Mouse (Mus musculus): ENCODE data around the gene Meig1.

Gene Meig1

DNA sequence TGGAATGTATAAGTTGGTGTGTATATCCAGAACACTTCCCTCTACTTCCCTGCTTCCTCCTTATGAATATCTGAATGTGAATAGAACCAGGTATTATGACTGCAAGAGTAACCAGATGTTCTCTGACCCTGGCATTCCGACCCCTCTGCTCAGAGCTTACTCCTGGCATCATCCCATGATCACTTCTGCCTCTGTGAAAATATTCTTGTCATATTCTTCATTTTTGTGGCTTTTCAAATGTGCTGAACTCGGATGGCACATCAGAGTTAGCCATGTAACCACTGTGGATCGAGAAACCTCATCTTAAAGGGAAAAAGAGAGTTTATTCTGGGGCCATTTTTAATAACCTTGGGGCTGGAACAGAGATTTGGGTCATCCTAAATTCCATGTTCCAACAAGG is at the start of gene Meig1:
Gene Meig1 (minus strand): TSS at position 101 of the 400 bp plus-strand sequence.
- POLR2A ChIA-PET: interaction anchor here in 1 of 4 experiments (2.0 to 7.9 kb wide), 4 partner anchors 14 to 139 kb away, joined by 7 to 74 read pairs (median 24); partner anchors contain the start of genes Acbd7, Nmt2 and Suv39h2
- CTCF ChIA-PET: no interaction called here

DNA sequence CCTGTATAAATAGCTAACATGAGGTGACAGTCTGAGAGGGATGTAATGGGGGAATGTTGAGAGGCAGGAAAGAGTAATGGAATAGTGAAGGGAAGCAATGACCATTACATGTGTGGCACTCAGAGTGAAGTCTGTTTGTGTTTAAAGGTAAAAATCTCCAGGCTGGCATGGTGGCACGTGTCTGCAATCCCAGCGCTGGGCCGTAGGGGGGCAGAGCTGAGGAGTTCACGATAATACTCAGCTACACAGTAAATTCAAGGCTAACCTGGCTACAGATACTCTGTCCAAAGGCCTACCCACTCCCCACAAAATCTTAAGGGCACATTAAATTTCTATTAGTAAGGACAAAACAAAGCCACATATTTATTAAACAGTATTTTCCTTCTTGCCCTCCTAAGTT is 34.1 kb upstream of the Meig1 start:
- POLR2A ChIA-PET: interaction anchor here in 3 of 4 experiments (0.6 to 14.4 kb wide), 15 partner anchors 9 to 124 kb away, joined by 3 to 156 read pairs (median 4); partner anchors contain the start of genes Cdnf (in 2 of the 3), Dclre1c (in 2 of the 3), Gm45902 (in 2 of the 3) and Hspa14 (in 2 of the 3)
- CTCF ChIA-PET: interaction anchor here in 2 of 4 experiments (0.6 to 1.6 kb wide), 9 partner anchors 14 to 361 kb away, joined by 3 to 6 read pairs (median 3); partner anchors contain the start of gene Suv39h2 (in 1 of the 2)

- CTCF ChIA-PET: no interaction called here
- POLR2A ChIA-PET: interaction anchor here in 3 of 4 experiments (1.0 to 14.4 kb wide), 5 partner anchors 20 to 60 kb away, joined by 3 to 156 read pairs (median 3); partner anchors contain the start of genes Dclre1c (in 2 of the 3), Suv39h2 (in 2 of the 3), Cdnf (in 1 of the 3) and Gm45902 (in 1 of the 3)
Measured at GRCm38 (mm10) chr2:3453096-3453495, 30.6 kb upstream of the Meig1 start.

DNA sequence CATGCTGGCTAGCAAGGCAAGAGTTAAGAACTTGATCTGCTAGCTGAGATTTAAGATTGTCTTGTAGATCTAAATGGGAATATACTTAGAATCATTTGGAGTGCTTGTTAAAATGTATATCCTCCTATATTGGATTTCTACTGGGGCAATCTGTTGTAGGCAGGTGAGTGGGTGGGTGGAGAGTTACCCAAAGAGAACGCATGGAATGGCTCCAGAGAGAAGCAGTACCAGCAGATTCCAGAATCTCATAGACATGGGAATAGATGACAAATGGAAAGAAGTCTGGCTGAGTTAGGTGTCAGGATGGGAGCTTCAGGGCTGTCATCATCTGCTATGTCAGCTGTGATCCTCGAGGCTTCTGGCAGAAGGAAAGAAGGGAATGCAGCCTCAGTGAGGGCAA is 27.0 kb upstream of the Meig1 start:
- CTCF ChIA-PET: no interaction called here
- POLR2A ChIA-PET: interaction anchor here in 2 of 4 experiments (0.8 to 4.0 kb wide), 7 partner anchors 8 to 63 kb away, joined by 3 to 24 read pairs (median 4); partner anchors contain the start of genes Cdnf (in 1 of the 2), Dclre1c (in 1 of the 2), Gm45902 (in 1 of the 2) and Hspa14 (in 1 of the 2)

DNA sequence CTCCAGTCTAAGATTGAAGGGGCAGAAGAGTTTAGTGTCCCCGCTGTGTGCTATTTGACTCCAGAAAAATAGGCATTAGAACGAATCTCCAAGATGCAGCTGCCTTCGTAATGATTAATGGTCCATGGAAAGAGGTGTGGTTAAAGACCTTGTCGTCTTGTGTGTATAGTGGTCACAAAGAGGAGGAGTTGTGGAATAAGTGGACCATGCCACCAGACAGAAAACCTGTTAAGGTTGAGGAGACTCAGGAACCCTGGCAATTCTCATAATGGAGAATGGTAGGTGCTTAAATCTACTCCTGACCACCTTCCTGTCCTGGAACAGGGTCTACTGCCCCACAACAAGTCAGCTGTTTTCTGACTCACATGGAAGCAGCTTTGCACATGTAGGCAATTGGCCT is 23.5 kb upstream of the Meig1 start:
- ChIA-PET CTCF (no interaction called here), POLR2A (interaction anchor here in 2 of 4 experiments (0.6 to 2.4 kb wide), 5 partner anchors 22 to 1470 kb away, joined by 3 to 12 read pairs (median 9); partner anchors contain the start of genes Suv39h2 (in 2 of the 2), Dclre1c (in 1 of the 2) and Rpp38 (in 1 of the 2))

GRCm38 (mm10) chr2:3444206-3444605 is 21.8 kb upstream of the Meig1 start:
- CTCF ChIA-PET: interaction anchor here in 2 of 4 experiments (0.7 to 0.9 kb wide), 2 partner anchors 95 to 146 kb away, joined by 3 to 4 read pairs; no protein-coding TSS in a partner anchor
- POLR2A ChIA-PET: interaction anchor here in 2 of 4 experiments (0.7 to 2.4 kb wide), 7 partner anchors 20 to 269 kb away, joined by 3 to 12 read pairs (median 3); partner anchors contain the start of genes Dclre1c (in 2 of the 2), Suv39h2 (in 2 of the 2), Cdnf (in 1 of the 2) and Gm45902 (in 1 of the 2)

- ChIA-PET POLR2A (interaction anchor here in 3 of 4 experiments (0.8 to 3.9 kb wide), 8 partner anchors 11 to 75 kb away, joined by 3 to 24 read pairs (median 4); partner anchors contain the start of genes Dclre1c (in 3 of the 3), Cdnf (in 1 of the 3), Gm45902 (in 1 of the 3) and Hspa14 (in 1 of the 3)), CTCF (no interaction called here)
Measured at GRCm38 (mm10) chr2:3437956-3438355, 15.5 kb upstream of the Meig1 start.

GRCm38 (mm10) chr2:3435369-3436061 is 13.1 kb upstream of the Meig1 start:
- CTCF ChIA-PET: interaction anchor here in 1 of 4 experiments (0.6 kb wide), 1 partner anchor 368 kb away, joined by 3 read pairs; no protein-coding TSS in a partner anchor
- POLR2A ChIA-PET: interaction anchor here in 2 of 4 experiments (0.7 to 3.9 kb wide), 10 partner anchors 12 to 77 kb away, joined by 3 to 24 read pairs (median 4); partner anchors contain the start of genes Cdnf (in 2 of the 2), Dclre1c (in 2 of the 2), Gm45902 (in 2 of the 2) and Hspa14 (in 2 of the 2)

DNA sequence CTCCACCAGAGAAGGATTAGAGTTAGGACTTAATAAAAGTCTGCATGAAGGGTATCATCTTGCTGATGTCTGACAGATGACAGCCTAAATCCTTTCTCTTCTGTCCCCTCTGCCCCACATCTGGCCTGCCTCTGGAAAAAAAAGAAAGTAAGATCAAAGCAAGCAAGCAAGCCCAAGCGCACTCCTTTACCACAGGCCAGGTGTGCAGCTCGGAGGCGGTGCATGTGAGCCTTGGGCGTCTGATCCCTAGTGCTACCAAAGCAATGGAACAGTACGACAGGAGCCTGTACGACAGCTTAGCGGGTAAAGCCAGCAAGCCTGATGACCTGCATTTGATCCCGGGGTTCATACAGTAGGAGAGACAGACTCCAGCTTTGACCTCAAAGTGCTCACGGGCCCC is 8.5 kb upstream of the Meig1 start:
- CTCF ChIA-PET: no interaction called here
- POLR2A ChIA-PET: no interaction called here

- POLR2A ChIA-PET: interaction anchor here (0.5 to 7.9 kb wide), 53 partner anchors 8 to 1227 kb away, joined by 3 to 74 read pairs (median 4); partner anchors contain the start of genes Cdnf (in 3 of the 4), Gm45902 (in 3 of the 4), Hspa14 (in 3 of the 4) and Rpp38 (in 3 of the 4)
Measured at GRCm38 (mm10) chr2:3424579-3424910, 2.1 kb upstream of the Meig1 start.

DNA sequence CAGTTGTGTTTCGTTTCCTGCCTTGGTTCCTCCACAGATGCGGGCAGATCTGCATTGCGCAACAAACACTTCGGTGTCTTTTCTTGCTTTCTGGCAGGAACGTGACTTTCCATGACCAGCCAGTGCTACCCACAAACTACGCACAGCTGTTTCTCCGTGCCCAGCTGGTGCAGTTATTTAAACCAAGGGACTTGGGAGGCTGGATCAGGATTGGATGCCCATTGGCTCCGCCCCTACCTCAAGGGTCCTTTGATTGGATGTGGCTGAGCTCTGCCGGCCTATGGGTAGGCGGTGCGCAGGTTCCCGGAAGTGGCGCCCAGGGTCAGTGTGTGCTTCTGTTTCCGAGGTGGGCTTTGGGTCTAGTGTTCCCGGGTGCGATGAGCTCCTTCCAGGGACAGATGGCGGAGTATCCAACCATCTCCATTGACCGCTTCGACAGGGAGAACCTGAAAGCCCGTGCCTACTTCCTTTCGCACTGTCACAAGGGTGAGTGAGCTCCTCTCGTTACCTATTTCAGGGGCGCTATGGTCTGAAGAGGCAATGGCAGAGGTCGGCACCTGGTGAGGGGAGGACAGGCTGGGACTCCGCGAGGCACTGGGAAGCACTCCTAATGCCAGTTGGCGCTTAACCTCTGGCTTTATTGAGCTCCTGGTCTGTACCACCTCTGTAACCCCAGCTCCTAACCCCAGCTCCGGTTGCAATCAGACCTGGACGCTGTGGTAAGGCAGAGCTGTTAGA is 1.6 kb upstream of the Meig1 start, which contains the start of gene Dclre1c:
Gene Dclre1c (plus strand): TSS at position 291 of the 738 bp plus-strand sequence.
- ChIA-PET CTCF (interaction anchor here (0.6 to 2.5 kb wide), 8 partner anchors 9 to 376 kb away, joined by 3 to 15 read pairs (median 3); no protein-coding TSS in a partner anchor), POLR2A (interaction anchor here (0.5 to 7.9 kb wide), 57 partner anchors 10 to 1228 kb away, joined by 3 to 74 read pairs (median 4); partner anchors contain the start of genes Cdnf (in 3 of the 4), Gm45902 (in 3 of the 4), Hspa14 (in 3 of the 4) and Nmt2 (in 3 of the 4))

More at GRCm38 (mm10) chr2:3424579-3424910, 2.1 kb upstream of the Meig1 start:
- CTCF ChIA-PET: interaction anchor here in 3 of 4 experiments (0.6 to 2.5 kb wide), 5 partner anchors 10 to 1406 kb away, joined by 3 to 15 read pairs (median 4); no protein-coding TSS in a partner anchor

- ChIA-PET POLR2A (interaction anchor here in 3 of 4 experiments (0.6 to 7.9 kb wide), 14 partner anchors 16 to 293 kb away, joined by 3 to 74 read pairs (median 4); partner anchors contain the start of genes Cdnf (in 2 of the 3), Gm45902 (in 2 of the 3), Hspa14 (in 2 of the 3) and Rpp38 (in 2 of the 3)), CTCF (interaction anchor here in 2 of 4 experiments (0.6 to 1.3 kb wide), 3 partner anchors 36 to 202 kb away, joined by 3 read pairs; no protein-coding TSS in a partner anchor)
Measured at GRCm38 (mm10) chr2:3420157-3420556, 2.3 kb downstream of the Meig1 start.

- CTCF ChIA-PET: interaction anchor here in 1 of 4 experiments (0.6 to 0.7 kb wide), 3 partner anchors 86 to 381 kb away, joined by 3 to 4 read pairs (median 3); partner anchors contain the start of gene Rpp38
Measured at GRCm38 (mm10) chr2:3418883-3419431, 3.5 kb downstream of the Meig1 start.

GRCm38 (mm10) chr2:3415676-3416075 is 6.8 kb downstream of the Meig1 start:
- POLR2A ChIA-PET: no interaction called here
- CTCF ChIA-PET: no interaction called here

More at GRCm38 (mm10) chr2:3418883-3419431, 3.5 kb downstream of the Meig1 start:
- POLR2A ChIA-PET: interaction anchor here in 3 of 4 experiments (0.6 to 7.9 kb wide), 15 partner anchors 17 to 135 kb away, joined by 3 to 74 read pairs (median 3); partner anchors contain the start of genes Cdnf (in 3 of the 3), Gm45902 (in 3 of the 3), Hspa14 (in 3 of the 3) and Rpp38 (in 2 of the 3)

GRCm38 (mm10) chr2:3414241-3414640 is 8.2 kb downstream of the Meig1 start:
- ChIA-PET CTCF (interaction anchor here (0.5 to 2.2 kb wide), 26 partner anchors 9 to 308 kb away, joined by 3 to 15 read pairs (median 3); partner anchors contain the start of genes Dclre1c (in 4 of the 4), Acbd7 (in 1 of the 4), Cdnf (in 1 of the 4) and Gm45902 (in 1 of the 4)), POLR2A (interaction anchor here in 3 of 4 experiments (0.6 to 1.8 kb wide), 8 partner anchors 10 to 303 kb away, joined by 4 to 8 read pairs (median 4); partner anchors contain the start of genes Cdnf (in 2 of the 3), Dclre1c (in 2 of the 3), Gm45902 (in 2 of the 3) and Hspa14 (in 2 of the 3))

- POLR2A ChIA-PET: interaction anchor here in 1 of 4 experiments (0.6 to 0.7 kb wide), 2 partner anchors 67 to 72 kb away, joined by 3 to 7 read pairs; partner anchors contain the start of genes Acbd7 and Suv39h2
- CTCF ChIA-PET: no interaction called here
Measured at GRCm38 (mm10) chr2:3407756-3408155, 14.7 kb downstream of the Meig1 start.

DNA sequence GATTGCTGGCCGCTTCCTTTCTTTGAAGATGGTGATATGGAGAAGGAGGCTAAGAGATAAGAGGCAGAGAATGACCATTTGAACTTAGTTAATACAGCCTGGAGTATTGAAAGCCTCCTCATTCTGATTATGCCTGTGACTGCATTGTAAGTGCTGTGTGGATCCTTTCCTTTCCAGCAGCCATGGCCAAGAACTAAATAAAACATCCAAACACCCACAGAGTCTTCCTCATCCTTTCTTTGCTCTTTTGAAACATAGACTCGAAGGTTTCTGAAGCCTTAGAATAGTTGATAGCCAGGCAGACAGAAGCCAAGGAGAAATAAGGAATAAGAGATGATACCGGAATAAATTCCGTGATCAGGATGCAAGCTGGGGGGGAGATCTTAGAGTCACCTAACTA is 16.5 kb downstream of the Meig1 start:
- ChIA-PET POLR2A (no interaction called here), CTCF (no interaction called here)
